In genomic region chr12:12878031-12878430, GRCm38 (mm10) we compare ENCODE assay signal across 15 mouse cellular contexts.
A peak's percentile ranks its signal among the peaks of the same experiment; 100 is the strongest.
DNase-seq lines count a peak whose midpoint lies in the region; ATAC-seq and TF ChIP-seq lines count a peak whose summit lies in the region.
"Had no signal": no experiment of that assay in that cellular context is flagged by ENCODE, and none has a peak within 500 bp of the region (broad histone marks: within the 10 kb centered on the region; RNA-seq: fewer than 3 reads in every experiment).

No protein-coding gene starts in this region.

- H3K4me1 ChIP-seq in forebrain, embryonic 16.5 days (replicated peaks; ENCODE audit: control insufficient read depth, insufficient read depth, low read length) = peaks cover 22% of the 10 kb centered on the region
- H3K4me1 ChIP-seq in midbrain, embryonic 11.5 days (ENCODE audit: control insufficient read depth, insufficient read depth, low read length) = peaks cover 9% of the 10 kb centered on the region
- no peaks in the 10 kb centered on the region for H3K4me1 ChIP-seq in stomach, postnatal 0 days (replicated peaks; ENCODE audit: control insufficient read depth, insufficient read depth)
- H3K4me1 ChIP-seq: embryonic facial prominence, embryonic 13.5 days had no signal

- TF ChIP-seq CTCF in stomach, postnatal 0 days (IDR thresholded peaks at IDR 0.05; ENCODE audit: low read depth) = no peak

- H3K9me3 ChIP-seq in forebrain, embryonic 16.5 days (ENCODE audit: control insufficient read depth, low read length) = no peaks in the 10 kb centered on the region
- no peaks in the 10 kb centered on the region for H3K9me3 ChIP-seq in midbrain, embryonic 11.5 days (ENCODE audit: control insufficient read depth, low read length)
- no peaks in the 10 kb centered on the region for H3K9me3 ChIP-seq in stomach, postnatal 0 days (ENCODE audit: control insufficient read depth, low read length)
- H3K9me3 ChIP-seq: embryonic facial prominence, embryonic 13.5 days; limb, embryonic 10.5 days had no signal

- WGBS in forebrain, embryonic 16.5 days = 96% methylated on average over 2 of the region's 2 CpGs
- 98% methylated on average over 2 of the region's 2 CpGs for WGBS in midbrain, embryonic 11.5 days
- WGBS in stomach, postnatal 0 days = 93% methylated on average over 2 of the region's 2 CpGs

- no peak for TF ChIP-seq EP300 in stomach, postnatal 0 days (optimal IDR thresholded peaks at IDR 0.05)

- H3K36me3 ChIP-seq in forebrain, embryonic 16.5 days (ENCODE audit: control insufficient read depth, insufficient read depth) = no peaks in the 10 kb centered on the region
- H3K36me3 ChIP-seq in midbrain, embryonic 11.5 days (ENCODE audit: control insufficient read depth, insufficient read depth, low read length) = no peaks in the 10 kb centered on the region
- no peaks in the 10 kb centered on the region for H3K36me3 ChIP-seq in stomach, postnatal 0 days (ENCODE audit: control insufficient read depth, insufficient read depth, low read length)
- H3K36me3 ChIP-seq: embryonic facial prominence, embryonic 13.5 days; limb, embryonic 10.5 days had no signal

- ATAC-seq in forebrain, embryonic 16.5 days = peak; percentile 32
- peak; percentile 51 for ATAC-seq in midbrain, embryonic 11.5 days (ENCODE audit: low FRiP score)
- ATAC-seq in stomach, postnatal 0 days (ENCODE audit: low FRiP score, low TSS enrichment) = 0 out of 2 replicates have a peak, but pooled peaks have one; percentile 29
- no peak for ATAC-seq in erythroid progenitor cell, adult 5-6 weeks (replicated peaks; ENCODE audit: low FRiP score, poor library complexity, severe bottlenecking)
- ATAC-seq: intestine, postnatal 0 days had no signal

- no peaks in the 10 kb centered on the region for H3K27me3 ChIP-seq in forebrain, embryonic 16.5 days (replicated peaks; ENCODE audit: control insufficient read depth, insufficient read depth, low read length)
- H3K27me3 ChIP-seq in midbrain, embryonic 11.5 days (ENCODE audit: control insufficient read depth, insufficient read depth, low read length) = no peaks in the 10 kb centered on the region
- H3K27me3 ChIP-seq in stomach, postnatal 0 days (ENCODE audit: control insufficient read depth, insufficient read depth, low read length) = no peaks in the 10 kb centered on the region
- H3K27me3 ChIP-seq: embryonic facial prominence, embryonic 13.5 days had no signal

- H3K4me3 ChIP-seq in forebrain, embryonic 16.5 days (replicated peaks; ENCODE audit: low read length) = no peak overlapping the region
- H3K4me3 ChIP-seq in midbrain, embryonic 11.5 days (ENCODE audit: low read depth, low read length) = no peak overlapping the region
- H3K4me3 ChIP-seq in stomach, postnatal 0 days (ENCODE audit: low read depth, low read length) = no peak overlapping the region
- H3K4me3 ChIP-seq: embryonic facial prominence, embryonic 13.5 days; limb, embryonic 10.5 days had no signal

- no peak overlapping the region for H3K9ac ChIP-seq in forebrain, embryonic 16.5 days (replicated peaks; ENCODE audit: low read depth, low read length)
- H3K9ac ChIP-seq in midbrain, embryonic 11.5 days (ENCODE audit: low read length) = peak overlapping the region; percentile 3; the same call in 1 of the 2 replicates
- no peak overlapping the region for H3K9ac ChIP-seq in stomach, postnatal 0 days (ENCODE audit: low read length)
- H3K9ac ChIP-seq: embryonic facial prominence, embryonic 13.5 days; liver, embryonic 14.5 days had no signal

- H3K27ac ChIP-seq in forebrain, embryonic 16.5 days (ENCODE audit: low read length) = peak overlapping the region; percentile 90
- peak overlapping the region; percentile 27 for H3K27ac ChIP-seq in midbrain, embryonic 11.5 days (ENCODE audit: low read depth, low read length)
- no peak overlapping the region for H3K27ac ChIP-seq in stomach, postnatal 0 days (replicated peaks)
- H3K27ac ChIP-seq: embryonic facial prominence, embryonic 13.5 days; limb, embryonic 10.5 days; liver, embryonic 14.5 days had no signal

- DNase-seq in cerebellum, adult 9-11 months = peak; percentile 38
- no peak for DNase-seq in cerebellum, adult 8-10 months
- no peak for DNase-seq in midbrain, embryonic 11.5 days (ENCODE audit: low spot score, missing footprints)
- no peak for DNase-seq in stomach, postnatal 0 days (ENCODE audit: low spot score)
- DNase-seq in kidney, postnatal 10 days = no peak
- DNase-seq in layer of hippocampus, adult 8-10 months (ENCODE audit: low spot score in 2 of 2) = no peak
- DNase-seq: adrenal gland, adult 8-10 months; lung, postnatal 10 days; thymus, adult 18-20 months had no signal

- no peak overlapping the region for H3K4me2 ChIP-seq in forebrain, embryonic 16.5 days (ENCODE audit: low read length)
- no peak overlapping the region for H3K4me2 ChIP-seq in midbrain, embryonic 11.5 days
- no peak overlapping the region for H3K4me2 ChIP-seq in stomach, postnatal 0 days (replicated peaks; ENCODE audit: low read depth)
- H3K4me2 ChIP-seq: embryonic facial prominence, embryonic 13.5 days had no signal
